Mouse (Mus musculus): ENCODE measurements around the gene Gsx2.

GRCm38 (mm10) chr5:75072532-75072931 lies 2.9 kb upstream of the Gsx2 start:
- TF ChIP-seq CTCF (IDR thresholded peaks at IDR 0.05; ENCODE audit: control insufficient read depth, insufficient read depth, insufficient replicate concordance, low read depth, low read length) = no peak
- no peak for TF ChIP-seq POLR2A (IDR thresholded peaks at IDR 0.05; ENCODE audit: control insufficient read depth, low read depth, low read length)
